Mouse (Mus musculus) lung, postnatal 14 days (tissue): ENCODE results near the gene Akap1.
A peak's percentile ranks its signal among the peaks of the same experiment; 100 is the strongest.

Source experiments
- DNase-seq: peaks from one replicate; pipeline ENCODE4 v3.0.0; 2021

Akap1 gene

DNA sequence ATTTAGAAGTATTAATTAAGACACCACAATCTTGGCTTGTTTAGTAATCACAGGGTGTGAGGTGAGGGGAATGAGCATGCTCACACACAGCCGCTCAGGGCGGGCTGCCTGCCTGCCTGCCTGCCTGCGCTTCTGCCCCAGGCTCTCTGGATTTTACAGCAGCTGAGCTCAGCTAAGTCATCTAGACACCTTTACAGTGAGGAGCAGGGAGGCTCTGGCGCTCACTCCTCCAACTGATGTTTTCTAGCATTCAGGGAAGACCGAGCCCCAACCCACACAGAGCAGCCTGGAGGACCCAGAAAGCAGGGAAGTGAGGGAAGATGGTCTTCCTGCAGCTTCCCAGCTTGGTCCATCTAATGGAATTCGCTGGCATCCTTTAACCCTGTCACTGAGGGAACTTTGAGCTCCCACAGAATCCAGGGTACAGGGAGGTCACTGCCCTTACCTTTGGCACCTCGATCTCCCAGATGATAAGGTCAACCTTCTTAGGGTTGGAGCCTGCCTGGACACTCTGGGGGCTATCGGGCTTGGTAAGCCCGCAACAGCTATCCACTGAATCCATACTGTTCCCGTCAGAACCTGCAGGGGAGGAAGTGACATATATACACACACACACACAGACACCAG, 23.5 kb downstream of the Akap1 start:
- no peak for DNase-seq

DNA sequence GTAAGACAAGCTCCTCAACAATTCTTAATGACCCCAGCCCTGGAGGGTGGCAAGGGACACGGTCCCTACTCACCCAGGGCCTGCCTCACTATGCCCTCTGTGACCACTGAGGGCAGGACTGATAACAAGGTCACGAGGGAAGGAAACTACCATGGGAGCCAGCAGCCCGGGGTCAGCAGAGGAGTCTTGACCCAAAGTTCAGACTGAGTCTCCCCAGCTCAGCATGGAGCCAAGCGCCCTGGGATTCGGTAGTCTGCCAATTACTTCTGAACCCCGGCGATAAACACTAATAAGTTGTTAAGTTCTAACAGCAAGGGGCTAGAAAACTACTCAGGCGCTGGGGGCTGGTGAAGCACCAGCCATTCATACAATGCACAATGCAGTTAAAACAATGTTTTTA, 24.1 kb downstream of the Akap1 start:
- no peak for DNase-seq

DNA sequence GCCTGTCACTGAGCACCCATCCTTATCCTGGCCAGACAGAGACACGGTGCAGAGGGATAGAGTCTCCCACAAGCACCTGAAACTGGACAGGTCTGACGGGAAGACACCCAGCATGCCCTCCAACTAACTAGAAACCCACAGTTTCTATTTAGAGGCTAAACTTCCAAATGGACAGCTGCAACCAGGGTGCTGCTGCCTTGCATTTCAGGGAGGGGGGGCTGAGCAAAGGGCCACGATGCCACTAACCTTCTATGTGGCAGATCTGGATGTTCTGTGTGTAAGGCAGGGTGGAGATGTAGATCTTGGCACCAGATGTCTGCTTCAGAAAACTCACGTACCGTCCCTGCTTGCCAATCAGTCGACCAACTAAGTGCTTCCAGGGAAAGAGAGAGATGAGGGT, 25.0 kb downstream of the Akap1 start:
- DNase-seq, result no peak

DNA sequence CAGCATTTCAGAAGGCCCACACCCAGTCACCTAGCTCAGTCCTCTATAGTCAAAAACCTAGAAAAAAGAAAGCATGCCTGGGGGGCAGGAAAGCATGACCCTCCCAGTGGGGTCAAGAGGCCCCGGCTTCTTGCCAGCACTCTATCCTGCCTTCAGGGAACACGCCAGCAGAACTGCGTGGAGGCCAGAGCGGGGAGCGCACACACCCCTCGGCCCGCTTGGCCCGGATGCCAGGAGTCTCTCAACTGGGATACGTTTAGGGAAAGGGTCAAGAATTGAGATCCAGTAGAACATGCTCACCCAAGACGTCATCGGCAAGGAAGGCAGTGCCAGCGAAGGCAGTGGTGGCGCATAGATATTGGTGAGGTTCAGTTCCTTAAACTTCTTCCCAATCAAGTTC, 25.8 kb downstream of the Akap1 start:
- no peak for DNase-seq

DNA sequence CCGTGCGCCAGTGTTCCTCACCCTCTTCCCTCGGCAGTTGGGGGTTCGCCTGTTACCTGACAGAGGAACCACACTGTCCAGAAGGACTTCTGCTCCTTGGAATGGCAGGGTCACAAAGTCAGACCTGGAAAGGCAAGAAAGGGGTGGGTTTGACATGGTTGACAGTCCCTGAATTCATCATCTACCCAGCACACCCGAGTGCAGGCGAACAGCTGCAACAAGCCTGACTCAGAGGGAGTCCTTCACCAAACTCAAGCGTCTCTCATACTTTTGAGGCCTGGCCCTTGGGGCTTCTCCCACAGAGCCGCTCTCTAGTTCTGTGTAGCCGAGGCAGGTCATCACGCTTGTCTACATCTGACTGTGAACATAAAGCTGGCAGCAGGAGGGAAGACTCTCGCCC, 29.8 kb downstream of the Akap1 start:
- DNase-seq, result no peak

DNA sequence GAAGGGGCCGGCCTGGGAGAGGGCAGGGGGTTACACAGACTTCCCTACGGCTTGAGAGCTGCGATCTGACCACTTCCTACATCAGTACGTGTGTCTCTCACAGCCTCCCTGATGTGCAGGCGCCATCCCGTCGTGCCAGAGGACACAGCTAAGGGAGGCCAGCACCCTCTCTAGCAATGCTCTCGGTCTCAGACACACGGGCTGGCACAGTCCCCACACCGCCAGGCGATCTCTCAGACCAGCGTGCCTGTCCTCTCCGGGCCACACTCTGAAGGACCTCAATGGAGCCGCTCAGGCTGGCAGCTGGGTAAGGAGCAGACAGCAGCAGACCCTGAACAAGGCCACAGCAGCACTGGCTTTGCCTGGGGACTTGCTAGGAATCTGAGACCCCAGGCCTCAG, 30.3 kb downstream of the Akap1 start:
- DNase-seq, result no peak

DNA sequence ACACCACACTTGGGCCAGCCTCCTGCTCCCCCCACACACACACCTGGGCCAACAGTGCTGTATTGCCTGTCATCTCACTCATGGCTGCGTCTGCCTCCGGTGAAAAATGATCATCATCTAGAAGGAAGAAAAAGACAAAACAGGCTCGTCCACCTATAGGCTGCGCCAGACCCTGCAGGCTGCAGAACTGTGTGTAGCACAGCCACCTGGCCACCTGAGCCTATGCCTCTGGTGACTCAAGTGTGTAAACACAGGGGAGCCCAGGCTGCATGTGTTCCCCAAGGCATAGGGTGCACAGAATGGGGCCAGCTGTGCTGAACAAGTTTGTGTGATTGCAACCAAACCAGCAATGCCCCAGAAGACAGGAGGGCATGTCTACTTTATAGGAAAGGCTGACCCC, 31.3 kb downstream of the Akap1 start:
- no peak for DNase-seq

DNA sequence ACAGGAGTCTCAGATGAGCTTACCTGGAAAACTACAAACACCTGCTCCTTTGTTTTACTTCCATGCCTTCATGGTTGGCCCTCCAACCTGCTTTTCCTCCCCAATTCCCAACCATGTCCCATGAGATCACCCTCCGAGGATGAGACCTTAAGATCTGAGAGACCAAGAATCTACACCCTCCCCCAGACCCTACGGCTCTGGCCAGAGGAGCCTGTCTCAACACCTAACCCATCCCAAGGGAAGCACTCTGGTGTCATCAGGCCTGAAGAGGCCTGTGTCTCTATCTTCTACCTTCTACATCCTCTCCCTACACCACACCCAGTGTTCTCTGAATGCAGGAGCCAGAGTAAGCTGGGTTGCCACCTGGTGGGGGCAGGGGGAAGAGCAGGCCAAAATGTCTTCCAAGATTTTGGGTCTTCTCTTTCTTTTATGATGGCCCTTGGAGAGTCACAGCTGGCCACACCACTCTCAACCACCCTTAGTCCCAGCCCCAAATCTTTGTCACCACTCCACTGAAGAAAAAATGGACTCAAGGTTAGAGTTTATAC, 34.1 kb downstream of the Akap1 start:
- DNase-seq, result peak; percentile 19

DNA sequence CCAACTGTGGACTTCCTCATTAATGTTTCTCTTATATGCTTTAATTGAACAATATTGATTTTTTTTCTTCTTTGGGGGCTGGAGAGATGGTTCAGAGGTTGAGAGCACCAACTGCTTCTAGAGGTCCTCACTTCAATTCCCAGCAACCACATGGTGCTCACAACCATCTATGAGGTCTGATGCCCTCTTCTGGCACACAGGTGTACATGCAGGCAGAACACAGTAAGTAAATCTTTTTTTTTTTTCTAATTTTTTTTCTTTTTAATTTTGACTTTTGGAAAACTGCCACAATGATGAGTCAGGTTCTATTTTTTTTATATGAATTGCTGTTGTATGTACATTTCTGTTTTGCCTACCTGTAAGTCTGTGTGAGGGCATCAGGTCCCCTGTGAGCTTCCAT, 35.9 kb downstream of the Akap1 start:
- DNase-seq, result no peak

DNA sequence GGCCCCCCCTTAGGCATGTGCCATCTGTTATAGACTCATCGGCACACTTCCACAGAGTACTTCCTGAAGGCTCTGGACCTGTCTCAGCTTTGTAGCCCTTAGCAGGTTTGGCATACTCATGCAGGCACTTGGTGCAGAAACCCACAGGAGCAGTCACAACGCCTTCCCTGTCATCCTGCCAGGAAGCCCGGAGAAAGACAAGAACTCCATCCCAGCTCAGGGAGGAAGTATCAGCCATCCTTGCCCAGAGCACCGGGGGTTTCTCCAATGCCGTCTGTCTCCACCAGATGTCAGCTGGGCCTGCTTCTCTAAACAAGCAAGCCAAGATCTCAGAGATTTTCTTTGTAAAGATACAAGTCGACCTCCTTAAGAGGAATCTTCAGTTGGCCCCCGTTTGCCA, 38.5 kb downstream of the Akap1 start:
- no peak for DNase-seq

DNA sequence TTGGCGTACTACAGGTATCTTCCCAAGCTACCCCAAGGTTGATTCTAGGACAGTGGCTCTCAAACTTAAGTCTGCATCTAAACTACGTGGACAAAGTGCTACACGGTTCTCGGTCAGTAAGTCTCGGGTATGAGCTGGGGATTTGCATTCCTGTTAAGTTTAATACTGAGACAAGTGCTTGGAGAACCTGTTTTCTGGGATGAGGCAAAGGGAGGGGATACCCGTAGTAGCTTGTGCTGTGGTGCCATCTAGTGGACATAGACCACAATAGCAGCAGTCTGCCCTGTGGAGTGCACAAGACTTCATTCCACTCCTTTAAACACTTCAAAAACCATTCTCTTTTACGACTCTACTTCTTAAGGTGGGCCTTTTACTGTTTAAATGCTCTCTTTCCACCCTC, 41.4 kb downstream of the Akap1 start:
- peak; percentile 75 for DNase-seq

DNA sequence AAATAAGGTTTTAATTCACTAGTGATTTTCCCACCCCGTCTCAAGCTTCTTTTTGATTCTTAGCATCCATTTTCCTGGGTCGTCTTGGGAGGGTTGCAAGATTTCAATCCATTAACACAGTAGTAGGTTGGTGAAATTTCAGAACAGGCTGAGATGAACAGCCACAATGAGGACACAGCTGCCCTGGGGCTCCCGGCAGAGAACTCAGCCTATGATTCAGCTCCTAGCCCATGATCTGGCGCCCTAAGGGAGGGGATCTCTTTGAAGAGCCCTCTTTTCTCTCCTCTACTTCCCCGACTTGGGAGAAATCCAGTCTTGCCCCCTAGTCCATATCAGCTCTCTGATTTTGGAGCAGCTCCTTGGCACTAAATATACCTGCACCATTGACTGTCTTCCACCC, 41.9 kb downstream of the Akap1 start:
- no peak for DNase-seq

DNA sequence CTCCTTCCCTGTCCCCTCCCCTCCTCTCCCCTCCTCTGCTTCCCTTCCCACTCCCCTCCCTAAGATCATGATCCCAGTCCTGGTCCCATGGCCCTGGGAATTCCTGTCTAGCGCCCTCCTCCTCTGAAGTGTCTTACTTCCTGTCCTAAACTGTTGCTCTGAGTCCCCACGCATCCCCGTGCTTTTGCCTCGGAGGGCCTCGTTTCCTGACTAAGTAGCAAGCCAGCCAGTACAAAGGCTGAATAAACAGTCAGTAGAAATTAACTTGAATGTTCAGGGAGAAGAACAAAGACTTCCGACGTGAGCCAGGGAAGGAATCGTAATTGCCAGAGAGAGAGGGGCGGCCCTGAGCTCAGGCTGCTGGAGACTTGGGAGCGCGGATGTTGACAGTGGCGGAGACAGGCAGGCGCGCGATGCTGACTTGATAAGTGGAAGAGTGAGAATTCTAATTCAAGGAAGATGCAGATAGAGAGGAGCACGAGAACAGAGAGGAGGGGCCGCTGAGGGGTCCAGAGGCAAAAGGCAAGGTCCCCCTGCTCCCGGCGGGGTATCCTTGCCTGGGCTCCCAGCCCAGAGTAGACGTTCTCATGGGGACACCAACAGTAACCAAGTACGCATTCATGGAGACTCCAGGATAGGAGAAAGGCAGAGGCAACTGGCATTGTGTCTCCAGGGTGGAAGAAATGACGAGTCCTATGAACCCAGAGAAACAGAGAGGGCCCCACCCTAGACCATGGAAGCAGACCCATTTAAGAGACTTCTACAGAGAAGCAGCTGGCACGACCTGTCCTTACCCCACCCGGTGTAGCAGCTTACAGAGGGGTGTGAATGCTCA, 43.4 kb downstream of the Akap1 start:
- DNase-seq, result peak; percentile 63

DNA sequence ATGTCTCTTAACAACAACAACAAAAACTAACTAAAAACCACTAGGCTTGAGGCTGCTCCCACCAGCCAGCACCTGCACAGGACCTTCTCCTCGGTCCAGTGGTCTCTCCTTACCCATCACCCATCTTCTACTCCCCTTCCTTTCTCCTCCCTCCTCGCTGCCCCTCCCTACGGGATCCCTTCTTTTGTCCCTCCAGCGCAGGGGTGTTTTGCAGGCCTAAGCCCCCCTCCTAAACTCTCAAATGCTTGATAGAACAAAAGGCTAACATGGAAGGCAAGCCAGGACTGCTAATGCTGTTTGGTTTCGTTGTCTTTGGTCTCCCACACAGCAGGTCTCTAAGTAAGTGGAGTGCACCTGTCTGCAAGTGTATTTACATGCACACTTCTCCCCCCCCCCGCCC, 44.1 kb downstream of the Akap1 start:
- DNase-seq, result no peak

DNA sequence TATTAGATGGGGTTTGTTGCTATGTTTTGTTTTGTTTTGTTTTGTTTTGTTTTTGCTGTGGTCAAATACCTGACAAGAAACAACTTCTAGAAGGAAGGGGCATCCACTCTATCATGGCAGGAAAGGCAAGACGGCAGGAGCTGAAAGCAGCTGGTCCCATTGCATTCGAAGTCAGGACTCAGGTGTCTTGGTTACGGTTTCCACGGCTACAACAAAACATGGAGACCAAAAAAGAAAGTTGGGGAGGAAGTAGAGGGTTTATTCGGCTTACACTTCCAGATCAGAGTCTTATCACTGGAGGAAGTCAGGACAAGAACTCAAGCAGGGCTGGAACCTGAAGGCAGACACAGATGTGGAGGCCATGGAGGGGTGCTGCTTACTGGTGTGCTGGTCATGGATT, 47.3 kb downstream of the Akap1 start:
- DNase-seq, result no peak

DNA sequence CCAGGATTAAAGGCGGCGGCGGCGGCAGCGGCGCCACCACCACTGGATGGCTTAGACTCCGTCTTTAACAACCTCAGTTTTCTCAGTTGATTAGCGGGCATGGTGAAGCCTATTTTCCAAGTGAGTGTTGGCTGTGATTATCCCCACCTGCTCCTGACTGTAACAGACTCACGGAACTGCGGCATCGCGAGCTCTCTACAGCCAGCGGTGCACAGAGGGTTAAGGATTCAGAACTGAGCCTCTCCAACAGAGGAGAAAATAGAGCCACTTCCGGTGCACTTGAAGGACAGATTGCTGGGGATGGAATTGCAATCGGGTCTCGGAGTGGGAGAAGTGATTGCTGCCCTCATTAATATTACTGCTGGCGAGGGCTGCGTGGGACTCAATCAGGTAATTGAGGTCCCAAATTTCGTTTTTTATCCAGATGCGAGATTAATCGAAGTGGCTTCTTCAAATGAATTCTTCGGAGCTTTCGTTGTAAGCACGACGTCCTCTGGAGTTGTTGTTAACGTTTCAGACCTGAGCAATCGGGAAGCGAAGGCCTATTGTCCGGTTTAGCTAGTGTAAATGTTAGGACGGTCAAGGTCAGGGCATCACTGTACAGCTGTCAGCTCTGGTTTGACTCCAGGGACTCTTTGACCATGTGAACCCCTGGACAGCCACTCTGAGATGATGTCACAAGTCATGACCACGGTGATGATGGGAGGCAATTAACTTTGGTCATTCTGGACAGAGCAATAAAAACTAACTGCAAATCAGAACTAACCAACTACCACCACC, 61.0 kb downstream of the Akap1 start:
- DNase-seq, result no peak

DNA sequence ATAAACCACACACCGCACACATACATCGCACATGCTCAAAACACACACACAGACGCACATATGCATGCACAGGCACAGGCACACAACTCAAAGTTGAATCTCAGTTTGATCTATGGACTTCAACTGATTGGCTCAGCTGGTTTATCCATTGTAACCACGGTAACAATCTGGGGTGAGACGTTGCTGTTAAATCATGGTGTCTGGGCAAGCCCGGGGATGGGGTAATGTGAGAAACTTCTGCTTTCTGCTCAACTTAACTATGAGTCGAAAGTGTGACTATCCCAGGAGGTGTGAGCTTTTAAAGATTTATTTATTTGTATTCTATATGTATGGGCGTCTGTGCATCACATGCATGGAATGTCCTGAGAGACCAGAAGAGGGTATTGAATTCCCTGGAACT, 68.2 kb downstream of the Akap1 start:
- DNase-seq, result no peak

DNA sequence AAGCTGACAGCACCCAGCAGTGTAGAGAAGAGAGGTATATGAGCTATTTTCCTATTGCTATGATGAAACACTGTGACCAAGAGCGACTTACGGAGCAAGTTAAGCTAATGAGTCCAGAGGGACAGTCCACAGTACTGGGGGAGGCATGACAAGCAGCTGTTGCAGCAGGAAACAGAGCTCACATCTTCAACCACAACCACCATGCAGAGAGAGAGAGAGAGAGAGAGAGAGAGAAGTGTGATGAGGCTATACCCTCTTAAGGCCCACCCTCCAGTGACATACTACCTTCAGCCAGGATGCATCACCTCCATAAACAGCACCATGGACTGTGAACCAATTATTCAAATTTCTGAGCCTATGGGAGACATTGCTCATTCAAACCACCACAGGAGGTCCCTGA, 74.5 kb downstream of the Akap1 start:
- DNase-seq, result no peak

DNA sequence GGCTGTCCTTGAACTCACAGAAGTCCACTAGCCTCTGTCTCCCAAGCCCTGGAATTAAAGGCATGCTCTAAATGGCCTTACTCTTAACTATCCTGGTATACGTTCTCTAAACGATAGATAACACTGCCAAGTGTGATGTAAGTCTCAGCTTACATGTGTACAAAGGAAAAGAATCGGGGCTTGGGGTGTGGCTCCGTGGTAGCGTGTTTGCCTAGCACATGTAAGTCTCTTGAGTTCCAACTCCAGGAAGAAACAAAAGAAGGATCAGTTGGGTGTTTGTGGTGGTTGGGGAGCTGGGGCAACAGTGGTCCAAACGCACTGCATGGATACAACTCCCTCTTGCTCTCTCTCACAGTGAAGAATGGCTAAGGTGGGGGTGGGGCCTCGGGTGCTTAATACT, 77.6 kb downstream of the Akap1 start:
- no peak for DNase-seq

DNA sequence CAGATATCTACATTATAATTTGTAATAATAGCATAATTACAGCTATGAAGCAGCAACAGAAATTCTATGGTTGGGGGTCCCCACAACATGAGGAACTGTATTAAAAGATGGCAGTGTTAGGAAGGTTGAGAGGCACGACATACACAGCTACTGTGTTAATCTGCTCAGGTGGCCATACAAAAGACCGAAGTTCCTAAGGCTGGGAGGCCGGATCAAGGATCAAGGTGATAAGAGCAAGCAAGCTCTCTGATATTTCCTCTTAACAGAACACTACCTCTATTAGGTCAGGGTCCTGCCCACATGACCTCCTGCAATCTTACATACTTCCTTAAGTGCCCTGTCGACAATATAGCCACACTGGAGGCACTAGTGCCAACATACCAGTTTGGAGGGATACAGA, 80.9 kb downstream of the Akap1 start:
- DNase-seq, result no peak

DNA sequence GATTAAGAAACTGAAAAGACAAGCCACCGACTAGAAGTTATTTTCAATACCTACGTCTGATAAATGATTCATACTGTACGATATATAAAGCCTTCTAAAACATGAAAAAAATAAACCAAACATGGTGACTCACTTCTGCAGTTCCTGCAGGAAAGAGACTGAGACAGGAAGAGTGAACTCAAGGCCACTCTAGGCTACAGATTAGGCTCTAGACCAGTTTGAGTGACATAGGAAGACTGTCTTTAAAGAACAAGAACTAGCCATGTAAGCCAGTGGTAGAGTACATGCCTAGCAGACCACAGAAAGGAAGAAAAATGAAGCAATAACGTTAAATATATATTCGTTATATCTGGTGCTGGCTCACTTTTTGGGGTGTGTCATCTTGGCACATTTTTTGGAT, 81.9 kb downstream of the Akap1 start:
- no peak for DNase-seq
